Mouse (Mus musculus) neural tube, embryonic 11.5 days (tissue): ENCODE results near the gene Cela1. TPM values are rescaled to one million over a fixed set of nuclear protein-coding genes. Genes with fewer than 3 reads are reported as not detected.

Experiments used
- ATAC-seq: fragments of 200-750 bp; cut with Nextera tagmentation; 2 replicates; pipeline ENCODE4 v1.8.0; 2017; ENCODE audit warnings: moderate number of reproducible peaks, mild to moderate bottlenecking, moderate TSS enrichment, moderate library complexity; ENCODE audit not compliant: insufficient read depth, low FRiP score, low TSS enrichment
- DNase-seq: peaks from one replicate; pipeline ENCODE4 v3.0.0-alpha.2; 2015; ENCODE audit warnings: low spot score
- H3K27ac ChIP-seq: fragments of 300-500 bp; sonication (generic); 2 replicates; pipeline ENCODE4 v1.5.1; 2014; ENCODE audit warnings: low read depth, mild to moderate bottlenecking, low read length
- H3K27me3 ChIP-seq: fragments of 300-500 bp; sonication (generic); 2 replicates; pipeline ENCODE4 v1.6.1; 2014; ENCODE audit warnings: mild to moderate bottlenecking, low read length, mixed read lengths; ENCODE audit not compliant: control insufficient read depth, insufficient read depth
- H3K36me3 ChIP-seq: fragments of 300-500 bp; sonication (generic); 2 replicates; pipeline ENCODE4 v1.6.1; 2014; ENCODE audit warnings: mild to moderate bottlenecking, low read length, moderate library complexity, mixed read lengths; ENCODE audit not compliant: control insufficient read depth, insufficient read depth
- H3K4me1 ChIP-seq: fragments of 300-500 bp; sonication (generic); 2 replicates; pipeline ENCODE4 v1.6.1; 2014; ENCODE audit warnings: low read length, mixed read lengths; ENCODE audit not compliant: control insufficient read depth, insufficient read depth
- H3K4me2 ChIP-seq: fragments of 300-500 bp; sonication (generic); 2 replicates; pipeline ENCODE4 v1.6.1; 2014; ENCODE audit warnings: low read depth, mild to moderate bottlenecking, moderate library complexity
- H3K4me3 ChIP-seq: fragments of 300-500 bp; sonication (generic); 2 replicates; pipeline ENCODE4 v1.5.1; 2014; ENCODE audit warnings: low read depth, low read length
- H3K9ac ChIP-seq: fragments of 300-500 bp; sonication (generic); 2 replicates; pipeline ENCODE4 v1.6.1; 2014; ENCODE audit warnings: mild to moderate bottlenecking, low read length
- H3K9me3 ChIP-seq: fragments of 300-500 bp; sonication (generic); 2 replicates; pipeline ENCODE4 v1.6.1; 2016; ENCODE audit warnings: low read length; ENCODE audit not compliant: control insufficient read depth
- WGBS: fragments of 180-500 bp; shearing (Covaris S2); extraction: QIAGEN DNeasy Blood & Tissue Kit; methylation state at CpG from one replicate; pipeline ENCODE4 v1.1.7; 2014; 5-methylcytosine and 5-hydroxymethylcytosine counted together
- polyA plus RNA-seq: library from polyadenylated mRNA; unstranded; fragments of >200 nt; fragmentation: Nextera tagmentation; extraction: Ambion mirVana; gene quantifications from 2 replicates; pipeline ENCODE4 v1.2.1, GENCODE M21; 2014

The Cela1 gene
- polyA plus RNA-seq, 1 experiment from 2014 or later = 1.3 TPM

DNA sequence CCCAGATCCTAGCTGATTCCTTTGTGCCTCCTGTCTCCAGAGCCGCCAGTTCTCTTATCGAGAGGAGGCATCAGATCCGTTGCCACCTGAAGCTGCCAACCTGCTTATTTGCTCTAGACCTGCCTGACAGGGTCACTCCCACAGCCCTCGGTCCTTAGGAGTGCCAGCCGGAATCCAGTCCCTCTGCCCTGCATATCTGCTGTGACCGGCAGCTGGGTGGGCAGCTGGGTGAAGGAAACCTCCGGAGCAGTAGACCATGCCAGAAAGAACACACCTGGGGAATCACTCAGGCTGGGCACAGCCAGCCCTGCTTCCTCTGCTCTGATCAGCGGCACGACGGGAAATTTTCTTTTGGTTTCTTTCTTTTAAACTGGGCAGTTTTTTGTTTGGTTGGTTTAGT is 54.4 kb downstream of the Cela1 start:
- Histone ChIP-seq H3K9me3 (no peaks in the 10 kb centered on the region), H3K27ac (no peak overlapping the region), H3K4me3 (no peak overlapping the region), H3K9ac (no peak overlapping the region), H3K4me2 (no peak overlapping the region), H3K27me3 (peaks cover 40% of the 10 kb centered on the region), H3K36me3 (no peaks in the 10 kb centered on the region), H3K4me1 (peaks cover 11% of the 10 kb centered on the region)
- DNase-seq = no peak
- WGBS = 86% methylated on average over 10 of the region's 10 CpGs
- ATAC-seq = no peak

DNA sequence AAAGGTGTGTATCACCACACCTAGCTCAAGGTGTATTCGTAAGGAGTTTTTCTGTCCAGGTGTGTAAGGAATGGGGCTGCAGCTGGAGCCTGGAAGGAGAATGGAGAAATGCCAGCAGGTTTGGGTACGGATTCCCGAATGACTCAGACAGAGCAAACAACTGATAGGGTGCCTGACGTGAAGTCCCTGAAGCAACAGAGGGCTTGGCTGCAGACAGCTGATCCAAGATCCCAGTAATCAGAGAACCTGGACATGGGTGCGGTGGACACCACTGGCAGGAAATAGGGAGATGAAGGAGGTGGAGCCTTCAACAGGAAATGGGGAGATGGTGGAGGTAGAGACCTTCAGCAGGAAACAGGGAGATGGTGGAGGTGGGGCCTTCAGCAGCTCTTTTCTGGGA is 55.4 kb downstream of the Cela1 start:
- DNase-seq (no peak), ATAC-seq (no peak)
- no peak overlapping the region for H3K4me2 ChIP-seq
- no peaks in the 10 kb centered on the region; the same call in 1 of the 2 replicates for H3K36me3 ChIP-seq
- H3K9me3 ChIP-seq = no peaks in the 10 kb centered on the region
- no peak overlapping the region for H3K4me3 ChIP-seq
- WGBS = 94% methylated on average over 5 of the region's 5 CpGs
- H3K9ac ChIP-seq = no peak overlapping the region
- no peak overlapping the region for H3K27ac ChIP-seq
- H3K27me3 ChIP-seq = peaks cover 32% of the 10 kb centered on the region
- peaks cover 11% of the 10 kb centered on the region for H3K4me1 ChIP-seq

DNA sequence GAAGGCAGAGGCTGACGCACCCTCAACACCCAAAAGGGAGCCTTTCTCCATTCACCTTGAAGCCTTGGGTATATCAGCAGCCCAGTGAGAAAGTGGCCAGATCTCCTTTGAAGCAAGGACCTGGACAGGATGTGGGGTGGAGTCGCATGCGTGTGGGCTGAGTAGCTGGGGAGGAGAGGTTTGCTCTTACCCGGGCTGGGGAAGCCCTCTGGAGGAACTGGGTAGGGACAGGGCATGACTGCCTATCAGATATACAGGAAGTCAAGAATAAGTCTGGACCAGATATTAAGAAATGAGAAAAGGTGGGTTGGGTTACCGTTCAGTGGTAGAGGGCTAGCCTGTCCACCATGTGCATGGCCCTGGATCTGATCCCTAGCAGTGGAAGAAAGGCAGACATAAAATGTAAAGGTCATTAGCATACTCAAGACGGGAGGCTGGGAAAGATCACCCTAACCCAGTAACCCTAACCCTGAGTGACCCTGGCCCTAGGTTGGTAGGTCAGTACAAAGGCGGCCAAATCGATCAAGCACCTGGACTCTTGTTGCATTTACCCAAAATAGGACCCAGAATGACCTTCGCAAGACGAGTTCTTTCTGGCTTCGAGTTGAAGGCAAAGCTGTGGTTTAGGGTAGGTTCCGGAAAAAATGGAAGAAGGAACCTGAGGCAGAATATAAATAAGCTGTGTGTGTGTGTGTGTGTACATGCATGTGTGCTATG is 56.1 kb downstream of the Cela1 start:
- Histone ChIP-seq H3K4me3 (no peak overlapping the region), H3K9me3 (no peaks in the 10 kb centered on the region), H3K4me2 (no peak overlapping the region), H3K27me3 (peaks cover 24% of the 10 kb centered on the region), H3K36me3 (no peaks in the 10 kb centered on the region; the same call in 1 of the 2 replicates), H3K4me1 (peaks cover 5% of the 10 kb centered on the region; the same call in 1 of the 2 replicates), H3K9ac (no peak overlapping the region), H3K27ac (no peak overlapping the region)
- no peak for ATAC-seq
- 84% methylated on average over 12 of the region's 12 CpGs for WGBS
- no peak for DNase-seq

DNA sequence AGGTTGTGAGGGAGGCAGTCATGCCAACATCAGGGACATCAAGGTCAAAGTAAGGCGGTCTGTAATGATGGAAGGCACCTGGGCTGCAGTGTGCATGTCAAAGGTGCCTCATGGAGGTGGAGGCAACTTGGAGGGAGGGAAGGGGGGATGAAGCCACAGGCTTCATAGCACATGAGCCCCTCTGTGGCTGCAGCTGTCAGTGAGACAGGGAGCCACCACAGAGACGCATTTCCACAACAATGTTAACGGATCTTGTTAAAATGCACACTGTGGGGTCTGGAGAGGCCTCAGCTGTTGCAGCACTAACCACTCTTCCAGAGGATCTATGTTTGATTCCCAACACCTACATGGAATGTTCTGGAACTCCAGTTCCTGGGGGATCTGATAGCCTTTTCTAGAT is 57.6 kb downstream of the Cela1 start:
- no peak for DNase-seq
- Histone ChIP-seq H3K4me2 (no peak overlapping the region), H3K4me3 (no peak overlapping the region), H3K4me1 (no peaks in the 10 kb centered on the region), H3K27ac (no peak overlapping the region), H3K36me3 (no peaks in the 10 kb centered on the region; the same call in 1 of the 2 replicates), H3K9me3 (no peaks in the 10 kb centered on the region), H3K27me3 (peaks cover 10% of the 10 kb centered on the region), H3K9ac (no peak overlapping the region)
- ATAC-seq = no peak
- WGBS = 72% methylated on average over 3 of the region's 3 CpGs

- no peak overlapping the region for H3K27ac ChIP-seq
- no peaks in the 10 kb centered on the region; the same call in 1 of the 2 replicates for H3K36me3 ChIP-seq
- no peak overlapping the region for H3K4me3 ChIP-seq
- DNase-seq = no peak
- no peaks in the 10 kb centered on the region for H3K4me1 ChIP-seq
- no peak overlapping the region for H3K4me2 ChIP-seq
- no peaks in the 10 kb centered on the region for H3K9me3 ChIP-seq
- H3K9ac ChIP-seq = no peak overlapping the region
- H3K27me3 ChIP-seq = no peaks in the 10 kb centered on the region
- 54% methylated on average over 7 of the region's 7 CpGs for WGBS
- no peak for ATAC-seq
Observed at GRCm38 (mm10) chr15:100628797-100629196, 58.9 kb downstream of the Cela1 start.

- no peaks in the 10 kb centered on the region for H3K4me1 ChIP-seq
- H3K4me3 ChIP-seq = no peak overlapping the region
- H3K4me2 ChIP-seq = no peak overlapping the region
- no peaks in the 10 kb centered on the region; the same call in 1 of the 2 replicates for H3K36me3 ChIP-seq
- 6% methylated on average over 11 of the region's 11 CpGs for WGBS
- no peak for ATAC-seq
- no peak overlapping the region for H3K9ac ChIP-seq
- 0 out of 2 replicates have a peak overlapping the region, but pooled peaks have one; percentile 14 for H3K27ac ChIP-seq
- H3K9me3 ChIP-seq = no peaks in the 10 kb centered on the region
- DNase-seq = no peak
- no peaks in the 10 kb centered on the region for H3K27me3 ChIP-seq
Observed at GRCm38 (mm10) chr15:100627774-100628370, 59.8 kb downstream of the Cela1 start.

- Histone ChIP-seq H3K4me2 (no peak overlapping the region), H3K9me3 (no peaks in the 10 kb centered on the region), H3K27ac (no peak overlapping the region), H3K4me3 (no peak overlapping the region), H3K4me1 (no peaks in the 10 kb centered on the region), H3K27me3 (no peaks in the 10 kb centered on the region), H3K9ac (no peak overlapping the region), H3K36me3 (no peaks in the 10 kb centered on the region; the same call in 1 of the 2 replicates)
- WGBS = 13% methylated on average over 10 of the region's 10 CpGs
- ATAC-seq (no peak), DNase-seq (no peak)
Observed at GRCm38 (mm10) chr15:100627287-100627686, 60.4 kb downstream of the Cela1 start.

- ATAC-seq (no peak), DNase-seq (no peak)
- no peak overlapping the region for H3K27ac ChIP-seq
- 93% methylated on average over 3 of the region's 3 CpGs for WGBS
- no peaks in the 10 kb centered on the region for H3K27me3 ChIP-seq
- no peaks in the 10 kb centered on the region for H3K4me1 ChIP-seq
- H3K9ac ChIP-seq = no peak overlapping the region
- no peaks in the 10 kb centered on the region; the same call in 1 of the 2 replicates for H3K36me3 ChIP-seq
- no peak overlapping the region for H3K4me3 ChIP-seq
- H3K4me2 ChIP-seq = no peak overlapping the region
- H3K9me3 ChIP-seq = no peaks in the 10 kb centered on the region
Observed at GRCm38 (mm10) chr15:100624435-100624834, 63.3 kb downstream of the Cela1 start.
